Mouse (Mus musculus) liver, embryonic 14.5 days (tissue): ENCODE measurements around the gene D630003M21Rik. TPM values are rescaled to one million over a fixed set of nuclear protein-coding genes. Genes with fewer than 3 reads are reported as not detected.

ENCODE experiments used
- ATAC-seq: fragments of 200-750 bp; cut with Nextera tagmentation; 2 replicates; pipeline ENCODE4 v1.8.0; 2017; ENCODE audit warnings: moderate number of reproducible peaks, mild to moderate bottlenecking, moderate library complexity; ENCODE audit not compliant: insufficient read depth
- DNase-seq, 3 experiments: peaks; one replicate each; pipeline ENCODE4 v3.0.0-alpha.2; 2012 to 2013; ENCODE audit warnings: low read depth in 3 of 3, low spot score in 3 of 3
- H3K27ac ChIP-seq: fragments of 300-500 bp; sonication (generic); 2 replicates; pipeline ENCODE4 v1.5.1; 2014; ENCODE audit warnings: moderate library complexity, mild to moderate bottlenecking, control low read depth, inconsistent platforms
- H3K27me3 ChIP-seq: fragments of 300-500 bp; sonication (generic); 2 replicates; pipeline ENCODE4 v1.6.1; 2014; ENCODE audit warnings: mild to moderate bottlenecking, low read length, moderate library complexity; ENCODE audit not compliant: control insufficient read depth, insufficient read depth
- H3K36me3 ChIP-seq: fragments of 300-500 bp; sonication (generic); replicated peaks from 2 replicates; pipeline ENCODE4 v1.6.1; 2014; ENCODE audit warnings: low read depth; ENCODE audit not compliant: control insufficient read depth, insufficient read depth
- H3K4me1 ChIP-seq, 2 experiments: fragments of 200-500 bp in 1 of 2; fragments of 300-500 bp in 1 of 2; sonication (generic) in 1 of 2; replicated peaks; 2 replicates each; pipeline ENCODE4 v1.6.1; 2012 to 2014; ENCODE audit warnings: antibody characterized with exemption in 1 of 2, inconsistent platforms in 1 of 2, low read length in 1 of 2; ENCODE audit not compliant: control insufficient read depth in 2 of 2, insufficient read depth in 2 of 2
- H3K4me2 ChIP-seq: fragments of 300-500 bp; sonication (generic); 2 replicates; pipeline ENCODE4 v1.6.1; 2014; ENCODE audit warnings: low read depth, mild to moderate bottlenecking, control low read depth, moderate library complexity
- H3K4me3 ChIP-seq, 2 experiments: fragments of 200-500 bp in 1 of 2; fragments of 300-500 bp in 1 of 2; sonication (generic) in 1 of 2; 2 replicates each; pipeline ENCODE4 v1.5.1; 2012 to 2014; ENCODE audit warnings: low read depth in 2 of 2, low read length in 2 of 2, mild to moderate bottlenecking in 2 of 2, control low read depth in 1 of 2, inconsistent platforms in 1 of 2, moderate library complexity in 1 of 2; ENCODE audit not compliant: insufficient read depth in 1 of 2
- H3K9ac ChIP-seq: fragments of 300-500 bp; sonication (generic); replicated peaks from 2 replicates; pipeline ENCODE4 v1.6.1; 2014; ENCODE audit warnings: mild to moderate bottlenecking, control low read depth, moderate library complexity
- H3K9me3 ChIP-seq: fragments of 300-500 bp; sonication (generic); 2 replicates; pipeline ENCODE4 v1.6.1; 2016; ENCODE audit warnings: low read length, mixed read lengths; ENCODE audit not compliant: control insufficient read depth
- CTCF ChIP-seq: IDR thresholded peaks from 2 replicates; pipeline ENCODE4 v1.5.1; 2016; ENCODE audit warnings: antibody characterized with exemption, low read depth, control low read depth
- EP300 ChIP-seq: IDR thresholded peaks from 2 replicates; pipeline ENCODE4 v1.6.1; 2016; ENCODE audit warnings: antibody characterized with exemption, low read depth
- WGBS: fragments of 180-500 bp; shearing (Covaris S2); extraction: QIAGEN DNeasy Blood & Tissue Kit; methylation state at CpG from one replicate; pipeline ENCODE4 v1.1.7; 2014; ENCODE audit not compliant: insufficient replicate concordance; 5-methylcytosine and 5-hydroxymethylcytosine counted together
- polyA plus RNA-seq, 2 experiments: library from polyadenylated mRNA; depleted of rRNA in 1 of 2; stranded (reverse) in 1 of 2; unstranded in 1 of 2; fragments of >200 nt; fragmentation: Nextera tagmentation in 1 of 2; extraction: Ambion mirVana in 1 of 2; gene quantifications; 2 replicates each; pipeline versions ENCODE4 v1.2.1 to v1.2.3; 2012 to 2014

D630003M21Rik gene
- polyA plus RNA-seq, 2 experiments, result 0.24 to 0.33 TPM

DNA sequence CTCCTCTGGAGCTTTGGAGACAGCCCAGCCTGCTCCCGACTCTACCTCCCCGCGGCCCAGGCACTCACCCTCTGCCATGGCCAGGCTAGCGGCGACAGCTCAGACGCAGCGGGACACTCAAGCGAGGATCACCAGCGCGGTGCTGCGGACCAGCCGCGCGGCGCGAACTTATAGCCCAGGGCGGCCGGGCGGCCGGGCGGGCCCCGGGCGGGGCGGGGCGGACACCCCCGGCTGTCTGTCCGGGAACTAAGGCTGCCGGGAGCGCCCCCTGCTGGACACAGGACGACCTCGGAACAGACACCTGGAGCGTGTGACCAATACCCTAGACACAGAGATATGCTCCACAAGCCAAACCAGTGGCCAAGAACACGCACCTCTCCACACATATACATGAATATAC, 82.8 kb downstream of the D630003M21Rik start, which contains the start of gene Tgm2:
Gene Tgm2, minus strand, starts transcription at position 214 of the 400 bp plus-strand sequence.
- ATAC-seq, result peak; percentile 55
- Histone ChIP-seq H3K9me3 (peaks cover 4% of the 10 kb centered on the region), H3K36me3 (peaks cover 17% of the 10 kb centered on the region), H3K27ac (peak within 1 kb of the TSS; percentile 97), H3K4me3 (peak within 1 kb of the TSS; percentile 69 to 75), H3K4me2 (peak within 1 kb of the TSS; percentile 94), H3K4me1 (peaks cover 36 to 42% of the 10 kb centered on the region in 2 experiments), H3K27me3 (no peaks in the 10 kb centered on the region), H3K9ac (peak within 1 kb of the TSS; percentile 85)
- TF ChIP-seq CTCF, result peak; percentile 86
- TF ChIP-seq EP300, result no peak
- 1% methylated on average over 33 of the region's 33 CpGs for WGBS
- peak; percentile 84 to 85 (median 84) for DNase-seq

DNA sequence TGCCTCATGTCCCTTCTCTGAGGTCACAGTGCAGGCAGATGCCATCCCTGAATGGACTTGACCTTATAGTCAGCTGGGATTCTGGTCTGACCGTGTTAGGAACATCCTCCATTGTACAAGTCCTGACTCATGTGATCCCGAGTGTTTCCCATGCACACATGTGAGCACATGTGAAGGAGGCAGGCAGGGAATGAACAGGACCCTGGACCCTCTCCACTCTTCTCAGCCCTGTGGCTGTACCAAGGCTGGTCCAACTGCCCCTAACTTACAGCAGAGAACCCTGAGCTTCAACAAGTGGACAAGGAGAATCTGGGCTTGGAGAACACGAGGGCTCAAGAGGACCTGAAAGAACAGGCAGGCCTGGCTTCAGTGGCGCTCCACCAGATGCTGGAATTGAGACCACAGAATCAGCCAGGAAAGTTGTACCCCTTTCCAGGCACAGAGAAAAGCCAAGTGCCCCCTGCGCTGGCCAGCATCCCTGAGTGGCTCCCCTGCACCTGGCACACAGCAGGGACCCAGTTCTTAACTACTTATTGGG, 83.4 kb downstream of the D630003M21Rik start:
- Histone ChIP-seq H3K36me3 (peaks cover 24% of the 10 kb centered on the region), H3K27ac (peak overlapping the region; percentile 97), H3K9ac (peak overlapping the region; percentile 85), H3K27me3 (no peaks in the 10 kb centered on the region), H3K9me3 (no peaks in the 10 kb centered on the region), H3K4me3 (peak overlapping the region; percentile 69 to 75), H3K4me2 (peak overlapping the region; percentile 94), H3K4me1 (peaks cover 42 to 48% of the 10 kb centered on the region in 2 experiments)
- WGBS, result 52% methylated on average over 5 of the region's 5 CpGs
- ATAC-seq (no peak), DNase-seq (no peak)
- no peak for TF ChIP-seq CTCF
- TF ChIP-seq EP300, result no peak

DNA sequence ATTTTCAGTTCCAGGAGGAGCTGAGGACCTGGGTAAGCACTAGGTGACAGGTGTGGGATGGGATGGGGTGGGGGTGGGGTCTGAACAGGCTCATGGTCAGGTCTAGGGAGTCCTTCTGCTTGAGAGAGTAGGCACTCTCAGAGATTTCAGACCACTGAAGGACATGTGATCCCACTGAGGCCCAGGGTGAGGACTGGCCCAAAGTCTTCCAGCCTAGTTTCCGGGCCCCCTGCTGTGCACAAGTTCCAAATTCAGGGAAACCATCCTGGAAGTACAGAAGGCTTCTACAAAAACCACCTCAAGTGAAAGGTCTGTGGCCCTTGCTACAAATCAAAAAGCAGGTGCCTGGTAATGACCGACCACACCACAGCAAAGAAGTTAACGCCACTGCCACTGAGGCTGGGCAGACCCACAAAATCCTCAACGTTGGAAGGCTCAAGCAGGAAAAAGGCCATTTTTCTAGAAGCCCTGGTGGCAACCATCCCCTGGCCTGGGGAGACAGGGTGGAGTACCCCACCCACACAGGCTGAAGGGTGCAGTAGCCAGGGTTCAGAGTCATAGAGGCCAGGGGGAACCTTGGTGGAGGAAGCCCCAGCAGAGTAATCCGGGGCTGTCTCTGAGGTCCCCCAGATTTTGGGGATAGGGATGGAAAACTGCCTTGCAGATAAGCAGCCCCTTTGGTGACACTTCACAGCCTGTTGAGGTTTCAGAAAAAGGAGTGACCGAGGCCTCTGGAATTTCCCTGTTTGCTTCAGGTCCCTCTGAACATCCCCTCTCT, 84.1 kb downstream of the D630003M21Rik start:
- peaks cover 49 to 55% of the 10 kb centered on the region in 2 experiments for H3K4me1 ChIP-seq
- DNase-seq, result no peak
- H3K4me2 ChIP-seq, result peak overlapping the region; percentile 94
- H3K27me3 ChIP-seq, result no peaks in the 10 kb centered on the region
- 68% methylated on average over 6 of the region's 6 CpGs for WGBS
- no peak for ATAC-seq
- peak overlapping the region; percentile 69 to 75 for H3K4me3 ChIP-seq
- TF ChIP-seq CTCF (no peak), EP300 (no peak)
- H3K36me3 ChIP-seq, result peaks cover 30% of the 10 kb centered on the region
- H3K9ac ChIP-seq, result peak overlapping the region; percentile 85
- peak overlapping the region; percentile 97 for H3K27ac ChIP-seq
- no peaks in the 10 kb centered on the region for H3K9me3 ChIP-seq

DNA sequence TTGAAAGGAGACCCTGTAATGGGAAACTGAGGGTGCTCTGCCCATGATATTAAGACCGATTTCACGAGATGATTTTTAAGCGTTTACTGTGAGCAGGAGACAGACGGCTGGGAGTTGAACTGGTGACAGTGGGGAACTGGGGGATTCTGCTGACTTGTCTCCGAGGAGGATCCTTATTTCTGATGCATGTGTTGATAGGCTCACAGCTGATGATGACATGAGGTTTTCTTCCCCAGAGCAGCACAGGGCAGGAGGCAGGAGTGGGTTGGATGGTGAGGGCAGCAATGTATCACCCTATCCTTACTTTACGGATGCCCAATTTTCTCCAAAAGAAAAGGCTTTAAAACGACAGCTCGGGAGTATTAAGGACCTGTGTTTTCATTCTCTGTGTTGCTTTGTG, 84.8 kb downstream of the D630003M21Rik start:
- Histone ChIP-seq H3K9ac (peak overlapping the region; percentile 85), H3K4me2 (peak overlapping the region; percentile 94), H3K4me3 (peak overlapping the region; percentile 69 to 75), H3K9me3 (no peaks in the 10 kb centered on the region), H3K4me1 (peaks cover 54 to 58% of the 10 kb centered on the region in 2 experiments), H3K27me3 (no peaks in the 10 kb centered on the region), H3K27ac (peak overlapping the region; percentile 97), H3K36me3 (peaks cover 37% of the 10 kb centered on the region)
- WGBS, result 41% methylated on average over 8 of the region's 8 CpGs
- ATAC-seq (no peak), DNase-seq (no peak)
- TF ChIP-seq EP300 (no peak), CTCF (no peak)

DNA sequence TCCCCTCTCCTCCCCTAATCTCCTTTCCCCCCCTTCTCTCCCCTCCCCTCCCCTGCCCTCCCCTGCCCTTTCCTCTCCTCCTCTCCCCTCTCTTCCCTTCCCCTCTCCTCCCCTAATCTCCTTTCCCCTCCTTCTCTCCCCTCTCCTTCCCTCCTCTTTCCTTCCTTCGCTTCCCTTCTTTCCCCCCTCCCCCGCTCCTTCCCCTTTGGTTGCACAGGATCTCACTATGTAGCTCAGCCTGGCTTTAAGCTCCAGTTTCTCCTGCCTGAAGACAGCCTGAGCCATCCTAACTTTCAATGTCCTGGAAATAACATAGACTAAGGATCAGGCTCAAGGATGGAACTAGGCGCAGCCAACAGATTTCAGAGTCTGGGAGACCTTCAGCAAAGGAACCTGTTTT, 85.2 kb downstream of the D630003M21Rik start:
- H3K27ac ChIP-seq, result peak overlapping the region; percentile 97
- no peak for TF ChIP-seq EP300
- no peak for TF ChIP-seq CTCF
- DNase-seq (no peak), ATAC-seq (no peak)
- H3K4me3 ChIP-seq, result peak overlapping the region; percentile 69 to 75
- peak overlapping the region; percentile 85 for H3K9ac ChIP-seq
- H3K4me2 ChIP-seq, result peak overlapping the region; percentile 94
- peaks cover 54 to 58% of the 10 kb centered on the region in 2 experiments for H3K4me1 ChIP-seq
- WGBS, result 52% methylated on average over 3 of the region's 3 CpGs
- peaks cover 41% of the 10 kb centered on the region for H3K36me3 ChIP-seq
- no peaks in the 10 kb centered on the region for H3K9me3 ChIP-seq
- no peaks in the 10 kb centered on the region for H3K27me3 ChIP-seq
